Mouse (Mus musculus) neural tube, embryonic 12.5 days (tissue): ENCODE measurements around the gene Ap1s3. TPM values are rescaled to one million over a fixed set of nuclear protein-coding genes. Genes with fewer than 3 reads are reported as not detected.
"Not testable (repeated sequence)": the region's sequence is repeated elsewhere in the genome, so short reads cannot be mapped to it uniquely, and the experiment has no call there.

Experiments
- ATAC-seq: fragments of 200-750 bp; cut with Nextera tagmentation; 2 replicates; pipeline ENCODE4 v1.8.0; 2017; ENCODE audit warnings: low read depth, mild to moderate bottlenecking, moderate TSS enrichment, moderate library complexity; ENCODE audit not compliant: low FRiP score
- H3K27ac ChIP-seq: fragments of 300-500 bp; sonication (generic); 2 replicates; pipeline ENCODE4 v1.5.1; 2016
- H3K27me3 ChIP-seq: fragments of 300-500 bp; sonication (generic); replicated peaks from 2 replicates; pipeline ENCODE4 v1.6.1; 2016; ENCODE audit warnings: mild to moderate bottlenecking
- H3K36me3 ChIP-seq: fragments of 300-500 bp; sonication (generic); 2 replicates; pipeline ENCODE4 v1.6.1; 2016; ENCODE audit warnings: mild to moderate bottlenecking
- H3K4me1 ChIP-seq: fragments of 300-500 bp; sonication (generic); 2 replicates; pipeline ENCODE4 v1.6.1; 2016
- H3K4me2 ChIP-seq: fragments of 300-500 bp; sonication (generic); replicated peaks from 2 replicates; pipeline ENCODE4 v1.6.1; 2016; ENCODE audit warnings: mild to moderate bottlenecking
- H3K4me3 ChIP-seq: fragments of 300-500 bp; sonication (generic); 2 replicates; pipeline ENCODE4 v1.5.1; 2016
- H3K9ac ChIP-seq: fragments of 300-500 bp; sonication (generic); 2 replicates; pipeline ENCODE4 v1.6.1; 2016; ENCODE audit warnings: mild to moderate bottlenecking
- H3K9me3 ChIP-seq: fragments of 300-500 bp; sonication (generic); 2 replicates; pipeline ENCODE4 v1.6.1; 2016; ENCODE audit warnings: mild to moderate bottlenecking
- WGBS: fragments of 180-500 bp; shearing (Covaris S2); methylation state at CpG from one replicate; pipeline ENCODE4 v1.1.7; 2016; 5-methylcytosine and 5-hydroxymethylcytosine counted together
- polyA plus RNA-seq: library from polyadenylated mRNA; unstranded; fragments of >200 nt; fragmentation: Nextera tagmentation; extraction: Ambion mirVana; gene quantifications from 2 replicates; pipeline ENCODE4 v1.2.1, GENCODE M21; 2016

The Ap1s3 gene
- polyA plus RNA-seq, 1 experiment from 2014 or later: not detected

- WGBS: 91% methylated on average over 2 of the region's 2 CpGs
- ATAC-seq: no peak
- Histone ChIP-seq H3K36me3 (no peaks in the 10 kb centered on the region), H3K4me1 (no peaks in the 10 kb centered on the region), H3K9me3 (peaks cover 4% of the 10 kb centered on the region; the same call in 1 of the 2 replicates), H3K9ac (no peak overlapping the region), H3K27me3 (no peaks in the 10 kb centered on the region), H3K4me3 (no peak overlapping the region), H3K27ac (no peak overlapping the region), H3K4me2 (no peak overlapping the region)
These were observed 52.3 kb downstream of the Ap1s3 start for GRCm38 (mm10) chr1:79619434-79619833.

DNA sequence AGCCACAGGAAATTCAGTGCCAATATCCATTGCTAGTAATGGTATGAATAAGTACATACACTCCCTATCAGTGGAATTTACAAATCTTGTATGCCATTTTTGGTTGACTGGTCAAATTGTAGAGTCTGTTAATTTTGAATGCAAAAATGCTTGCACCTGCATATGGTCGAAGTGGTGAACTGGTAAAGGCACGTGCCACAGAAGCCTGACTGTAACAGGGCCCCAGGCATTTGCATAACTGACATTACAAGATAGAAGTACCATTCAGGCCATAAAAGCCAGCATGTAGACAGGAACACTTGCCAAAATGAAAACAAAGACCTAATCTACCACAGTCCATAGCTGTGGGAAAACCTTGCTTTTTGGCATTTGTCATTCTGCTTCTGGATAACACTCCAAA is 55.3 kb downstream of the Ap1s3 start:
- no peak overlapping the region for H3K4me3 ChIP-seq
- no peaks in the 10 kb centered on the region for H3K4me1 ChIP-seq
- no peak overlapping the region for H3K9ac ChIP-seq
- WGBS: 76% methylated on average over 2 of the region's 2 CpGs
- H3K27ac ChIP-seq: no peak overlapping the region
- H3K4me2 ChIP-seq: no peak overlapping the region
- no peaks in the 10 kb centered on the region for H3K27me3 ChIP-seq
- H3K9me3 ChIP-seq: peaks cover 6% of the 10 kb centered on the region; the same call in 1 of the 2 replicates
- ATAC-seq: no peak
- no peaks in the 10 kb centered on the region for H3K36me3 ChIP-seq

DNA sequence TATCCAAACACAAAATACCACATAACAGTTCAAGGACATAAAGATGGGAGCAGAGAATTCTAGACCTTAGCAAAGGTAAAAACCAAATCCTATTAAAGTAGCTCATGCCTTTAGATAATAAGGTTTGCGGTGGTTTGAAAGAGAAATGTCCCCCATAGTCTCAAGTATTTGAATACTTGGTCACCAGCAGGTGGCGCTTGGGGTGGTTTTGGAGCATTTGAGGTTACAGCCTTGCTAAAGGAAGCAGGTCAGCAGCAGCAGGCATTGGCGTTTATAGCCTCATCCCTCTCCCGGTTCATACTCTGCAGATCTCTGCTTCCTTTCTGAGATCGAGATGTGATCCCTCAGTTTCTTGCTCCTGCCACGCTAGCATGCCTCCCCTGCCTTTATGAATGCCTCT is 57.3 kb downstream of the Ap1s3 start:
- Histone ChIP-seq H3K36me3 (no peaks in the 10 kb centered on the region), H3K4me3 (no peak overlapping the region)
- 96% methylated on average over 6 of the region's 6 CpGs for WGBS

DNA sequence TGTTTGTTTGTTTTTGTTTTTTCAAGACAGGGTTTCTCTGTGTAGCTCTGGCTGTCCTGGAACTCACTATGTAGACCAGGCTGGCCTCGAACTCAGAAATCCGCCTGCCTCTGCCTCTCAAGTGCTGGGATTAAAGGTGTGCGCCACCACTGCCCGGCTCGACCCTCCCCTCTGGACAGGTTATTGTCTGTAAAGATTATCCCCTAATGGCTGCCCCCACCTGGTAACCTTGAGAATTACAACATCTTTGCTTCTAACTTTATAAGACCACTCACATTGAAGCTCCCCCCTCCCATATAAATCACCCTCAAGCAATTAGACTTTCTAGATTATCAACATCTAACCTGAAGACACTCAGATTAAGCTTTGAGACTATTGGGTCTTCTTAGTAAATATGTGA is 60.5 kb downstream of the Ap1s3 start:
- not testable (repeated sequence) for H3K4me2 ChIP-seq, H3K27ac ChIP-seq, H3K36me3 ChIP-seq, H3K27me3 ChIP-seq, H3K9ac ChIP-seq, ATAC-seq, H3K4me3 ChIP-seq, H3K9me3 ChIP-seq, H3K4me1 ChIP-seq
- 95% methylated on average over 5 of the region's 5 CpGs for WGBS

More for the DNA sequence above, 57.3 kb downstream of the Ap1s3 start:
- no peak overlapping the region for H3K9ac ChIP-seq
- peaks cover 6% of the 10 kb centered on the region; the same call in 1 of the 2 replicates for H3K9me3 ChIP-seq
- ATAC-seq: no peak
- no peak overlapping the region for H3K4me2 ChIP-seq
- H3K27ac ChIP-seq: no peak overlapping the region
- H3K27me3 ChIP-seq: no peaks in the 10 kb centered on the region
- H3K4me1 ChIP-seq: no peaks in the 10 kb centered on the region

- not testable (repeated sequence) for H3K27ac ChIP-seq, H3K4me1 ChIP-seq, ATAC-seq, H3K36me3 ChIP-seq, H3K27me3 ChIP-seq, H3K9me3 ChIP-seq, H3K4me2 ChIP-seq, H3K9ac ChIP-seq, H3K4me3 ChIP-seq
- 64% methylated on average over 5 of the region's 5 CpGs for WGBS
These were observed 62.9 kb downstream of the Ap1s3 start for GRCm38 (mm10) chr1:79608856-79609255.

GRCm38 (mm10) chr1:79602500-79602899 is 69.3 kb downstream of the Ap1s3 start:
- H3K27ac ChIP-seq: no peak overlapping the region
- no peaks in the 10 kb centered on the region for H3K36me3 ChIP-seq
- no peak overlapping the region for H3K9ac ChIP-seq
- no peak for ATAC-seq
- no peak overlapping the region for H3K4me2 ChIP-seq
- H3K4me1 ChIP-seq: peaks cover 8% of the 10 kb centered on the region; the same call in 1 of the 2 replicates
- no peak overlapping the region for H3K4me3 ChIP-seq
- H3K27me3 ChIP-seq: no peaks in the 10 kb centered on the region
- no peaks in the 10 kb centered on the region for H3K9me3 ChIP-seq
- WGBS: 47% methylated on average over 2 of the region's 2 CpGs

- peak; percentile 92 for ATAC-seq
- no peaks in the 10 kb centered on the region for H3K27me3 ChIP-seq
- no peak overlapping the region for H3K4me2 ChIP-seq
- peaks cover 8% of the 10 kb centered on the region; the same call in 1 of the 2 replicates for H3K4me1 ChIP-seq
- no peak overlapping the region for H3K27ac ChIP-seq
- H3K9ac ChIP-seq: no peak overlapping the region
- no peak overlapping the region for H3K4me3 ChIP-seq
- no peaks in the 10 kb centered on the region for H3K36me3 ChIP-seq
- 34% methylated on average over 5 of the region's 5 CpGs for WGBS
- H3K9me3 ChIP-seq: no peaks in the 10 kb centered on the region
These were observed 73.2 kb downstream of the Ap1s3 start for GRCm38 (mm10) chr1:79598385-79599178.

GRCm38 (mm10) chr1:79592721-79593277 is 79.0 kb downstream of the Ap1s3 start:
- H3K4me1 ChIP-seq: no peaks in the 10 kb centered on the region
- H3K4me2 ChIP-seq: no peak overlapping the region
- H3K4me3 ChIP-seq: no peak overlapping the region
- no peak overlapping the region for H3K27ac ChIP-seq
- no peaks in the 10 kb centered on the region for H3K36me3 ChIP-seq
- no peak for ATAC-seq
- H3K9me3 ChIP-seq: no peaks in the 10 kb centered on the region
- no peak overlapping the region for H3K9ac ChIP-seq
- H3K27me3 ChIP-seq: no peaks in the 10 kb centered on the region
- WGBS: 87% methylated on average over 4 of the region's 4 CpGs

DNA sequence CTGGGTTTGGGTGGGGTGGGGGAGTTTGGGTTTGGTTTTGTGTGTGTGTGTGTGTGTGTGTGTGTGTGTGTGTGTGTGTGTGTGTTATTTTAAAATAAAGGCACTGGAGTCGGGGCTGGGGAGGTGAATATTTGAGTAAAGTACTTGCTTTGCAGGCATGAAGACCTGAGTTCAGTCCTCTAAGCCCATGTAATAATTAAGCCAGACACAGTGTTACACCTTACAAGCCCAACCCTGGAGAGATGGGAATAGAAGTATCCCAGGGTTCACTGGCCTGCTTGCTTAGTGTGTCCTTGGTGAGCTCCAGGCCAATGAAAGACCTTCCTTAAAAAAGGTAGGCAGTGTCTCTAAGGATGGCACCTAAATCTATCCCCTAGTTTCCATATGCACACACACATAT is 80.7 kb downstream of the Ap1s3 start:
- WGBS: 89% methylated on average over 1 of the region's 1 CpGs
- no peaks in the 10 kb centered on the region for H3K4me1 ChIP-seq
- no peaks in the 10 kb centered on the region for H3K36me3 ChIP-seq
- no peak overlapping the region for H3K4me3 ChIP-seq
- no peaks in the 10 kb centered on the region for H3K27me3 ChIP-seq
- H3K27ac ChIP-seq: no peak overlapping the region
- H3K4me2 ChIP-seq: no peak overlapping the region
- no peak overlapping the region for H3K9ac ChIP-seq
- ATAC-seq: no peak
- H3K9me3 ChIP-seq: no peaks in the 10 kb centered on the region

DNA sequence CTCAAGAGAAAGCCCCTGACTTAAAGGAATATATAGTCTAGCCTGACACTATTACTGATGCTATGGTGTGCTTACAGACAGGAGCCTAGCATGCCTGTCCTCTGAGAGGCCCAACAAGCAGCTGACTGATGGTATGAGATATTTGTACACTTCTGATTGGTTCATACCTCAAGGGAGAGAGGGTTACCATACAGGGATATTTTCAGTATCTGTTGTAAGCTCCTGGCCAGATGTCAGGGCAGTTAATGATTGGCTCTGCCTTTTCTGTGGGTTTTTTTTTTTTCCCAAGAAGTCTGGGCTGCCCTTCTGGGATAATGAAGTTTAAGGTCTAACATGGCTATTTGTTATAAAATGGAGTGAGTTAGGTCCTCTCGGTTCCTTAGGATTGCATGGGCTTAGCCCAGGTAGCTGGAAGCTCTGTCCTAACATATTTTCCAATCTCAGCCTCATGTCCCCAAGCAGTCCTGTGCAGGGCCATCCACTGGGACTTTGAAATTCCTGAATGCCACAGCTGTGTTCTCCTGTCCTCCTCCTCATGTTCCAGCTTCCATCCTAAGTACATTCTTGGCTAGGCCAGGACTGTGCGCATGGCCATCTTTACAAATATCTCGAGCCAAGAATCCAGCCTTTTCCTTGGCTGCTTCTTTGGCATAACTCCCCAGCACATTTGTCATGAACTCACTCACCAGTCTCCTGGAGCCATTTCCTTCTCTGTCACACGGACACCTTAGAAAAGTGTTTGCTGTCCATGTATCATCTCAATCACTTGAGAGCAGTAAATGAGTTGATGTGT is 81.6 kb downstream of the Ap1s3 start:
- H3K9me3 ChIP-seq: no peaks in the 10 kb centered on the region
- no peak overlapping the region for H3K4me3 ChIP-seq
- no peaks in the 10 kb centered on the region for H3K36me3 ChIP-seq
- H3K27me3 ChIP-seq: no peaks in the 10 kb centered on the region
- 86% methylated on average over 4 of the region's 4 CpGs for WGBS
- no peak overlapping the region for H3K27ac ChIP-seq
- no peak overlapping the region for H3K4me2 ChIP-seq
- no peak for ATAC-seq
- H3K9ac ChIP-seq: no peak overlapping the region
- no peaks in the 10 kb centered on the region for H3K4me1 ChIP-seq

DNA sequence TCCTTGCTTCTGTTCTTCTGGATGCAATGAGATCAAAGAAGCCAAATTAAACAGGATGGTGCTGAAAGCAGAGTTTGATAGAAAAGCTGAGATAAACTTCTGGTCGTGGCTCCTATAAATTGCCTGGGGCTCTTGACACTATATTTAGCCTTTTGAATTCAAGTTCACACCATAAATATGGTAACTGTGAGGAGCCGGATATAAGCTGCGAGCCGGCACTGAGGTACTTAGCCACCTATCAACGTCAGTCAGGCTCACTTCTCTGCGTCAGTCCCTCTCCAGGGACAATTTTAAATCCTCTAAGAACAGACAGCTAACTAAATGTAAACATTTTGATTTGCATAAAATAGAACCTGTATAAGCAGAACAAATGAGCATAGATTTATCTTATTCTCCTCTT is 82.3 kb downstream of the Ap1s3 start:
- no peak overlapping the region for H3K9ac ChIP-seq
- no peaks in the 10 kb centered on the region for H3K36me3 ChIP-seq
- H3K27me3 ChIP-seq: no peaks in the 10 kb centered on the region
- no peaks in the 10 kb centered on the region for H3K4me1 ChIP-seq
- no peaks in the 10 kb centered on the region for H3K9me3 ChIP-seq
- no peak overlapping the region for H3K4me2 ChIP-seq
- H3K27ac ChIP-seq: no peak overlapping the region
- 60% methylated on average over 6 of the region's 6 CpGs for WGBS
- H3K4me3 ChIP-seq: no peak overlapping the region
- ATAC-seq: no peak

DNA sequence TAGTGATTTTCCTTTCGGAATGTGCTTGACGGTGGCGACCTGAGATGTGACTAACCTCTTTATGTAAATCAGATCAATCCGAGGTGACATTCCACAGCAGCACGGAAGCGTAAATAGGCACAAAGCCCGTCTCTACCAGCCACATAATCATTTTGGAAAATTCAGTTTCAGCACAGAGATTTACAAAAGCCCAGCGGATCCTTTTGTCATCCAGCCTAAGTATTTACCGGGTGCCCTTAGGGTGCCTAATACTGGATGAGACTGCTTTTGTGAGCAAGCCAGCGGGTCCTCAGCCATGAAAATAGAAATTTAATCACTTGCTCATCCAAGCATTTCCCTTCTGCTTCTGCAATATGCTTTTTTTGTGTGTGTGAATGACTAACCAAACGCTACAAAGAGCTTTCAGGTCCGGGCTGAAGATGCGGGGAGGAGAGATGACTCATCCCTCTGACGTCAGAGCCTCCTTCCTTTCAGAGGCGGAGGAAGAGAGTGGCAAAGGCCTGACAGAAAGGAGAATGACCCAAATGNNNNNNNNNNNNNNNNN is 90.6 kb downstream of the Ap1s3 start:
- no peaks in the 10 kb centered on the region for H3K36me3 ChIP-seq
- H3K9me3 ChIP-seq: no peaks in the 10 kb centered on the region
- H3K4me1 ChIP-seq: no peaks in the 10 kb centered on the region
- 2% methylated on average over 15 of the region's 15 CpGs for WGBS
- H3K9ac ChIP-seq: peak overlapping the region; percentile 51
- peak; percentile 94 for ATAC-seq
- H3K27me3 ChIP-seq: no peaks in the 10 kb centered on the region
- peak overlapping the region; percentile 29 for H3K4me3 ChIP-seq
- H3K4me2 ChIP-seq: peak overlapping the region; percentile 54
- no peak overlapping the region for H3K27ac ChIP-seq
